Mouse (Mus musculus): ENCODE measurements around the gene Rrp36. TPM values are rescaled to one million over a fixed set of nuclear protein-coding genes. Genes with fewer than 3 reads are reported as not detected.

Rrp36 gene
- polyA plus RNA-seq, 1 experiment from 2014 or later = 21.5 TPM

Other genes with a start within 250 kb of the Rrp36 start
- not detected in 2 replicates for gene Crip3, start 245.4 kb downstream of the Rrp36 start, polyA plus RNA-seq (2015; fragmentation: Nextera tagmentation; extraction: Ambion mirVana)
- gene Slc22a7, start 235.9 kb downstream of the Rrp36 start, polyA plus RNA-seq (2015; fragmentation: Nextera tagmentation; extraction: Ambion mirVana) = not detected in 2 replicates
- 0.01 TPM in 2 replicates for gene Ttbk1, start 186.7 kb downstream of the Rrp36 start, polyA plus RNA-seq (2015; fragmentation: Nextera tagmentation; extraction: Ambion mirVana)
- 17.5 and 17.7 TPM in 2 replicates for gene Dnph1, start 177.6 kb downstream of the Rrp36 start, polyA plus RNA-seq (2015; fragmentation: Nextera tagmentation; extraction: Ambion mirVana)
- gene Cul9, start 128.0 kb downstream of the Rrp36 start, polyA plus RNA-seq (2015; fragmentation: Nextera tagmentation; extraction: Ambion mirVana) = 0.50 and 0.51 TPM in 2 replicates
- 2.2 and 3.1 TPM in 2 replicates for gene Srf, start 118.2 kb downstream of the Rrp36 start, polyA plus RNA-seq (2015; fragmentation: Nextera tagmentation; extraction: Ambion mirVana)
- gene Ptk7, start 44.8 kb downstream of the Rrp36 start, polyA plus RNA-seq (2015; fragmentation: Nextera tagmentation; extraction: Ambion mirVana) = 7.8 and 9.1 TPM in 2 replicates
- 9.3 and 10.3 TPM in 2 replicates for gene Klc4, start 28.3 kb downstream of the Rrp36 start, polyA plus RNA-seq (2015; fragmentation: Nextera tagmentation; extraction: Ambion mirVana)
- 67.9 and 69.4 TPM in 2 replicates for gene Mrpl2, start 28.1 kb downstream of the Rrp36 start, polyA plus RNA-seq (2015; fragmentation: Nextera tagmentation; extraction: Ambion mirVana)
- gene Cul7, start 24.0 kb downstream of the Rrp36 start, polyA plus RNA-seq (2015; fragmentation: Nextera tagmentation; extraction: Ambion mirVana) = 9.7 and 11.5 TPM in 2 replicates
- 55.1 and 56.7 TPM in 2 replicates for gene Mea1, start 4.4 kb upstream of the Rrp36 start, polyA plus RNA-seq (2015; fragmentation: Nextera tagmentation; extraction: Ambion mirVana)
- 53.4 and 57.4 TPM in 2 replicates for gene Klhdc3, start 6.6 kb upstream of the Rrp36 start, polyA plus RNA-seq (2015; fragmentation: Nextera tagmentation; extraction: Ambion mirVana)
- gene Ppp2r5d, start 30.8 kb upstream of the Rrp36 start, polyA plus RNA-seq (2015; fragmentation: Nextera tagmentation; extraction: Ambion mirVana) = 28.4 and 33.2 TPM in 2 replicates
- gene Pex6, start 37.1 kb upstream of the Rrp36 start, polyA plus RNA-seq (2015; fragmentation: Nextera tagmentation; extraction: Ambion mirVana) = 9.7 and 11.9 TPM in 2 replicates
- 59.8 and 101 TPM in 2 replicates for gene Gnmt, start 54.8 kb upstream of the Rrp36 start, polyA plus RNA-seq (2015; fragmentation: Nextera tagmentation; extraction: Ambion mirVana)
- 25.9 and 26.8 TPM in 2 replicates for gene Cnpy3, start 77.9 kb upstream of the Rrp36 start, polyA plus RNA-seq (2015; fragmentation: Nextera tagmentation; extraction: Ambion mirVana)
- gene Ptcra, start 89.4 kb upstream of the Rrp36 start, polyA plus RNA-seq (2015; fragmentation: Nextera tagmentation; extraction: Ambion mirVana) = 0.09 and 0.15 TPM in 2 replicates
- 47.5 and 52.0 TPM in 2 replicates for gene 2310039H08Rik, start 98.3 kb upstream of the Rrp36 start, polyA plus RNA-seq (2015; fragmentation: Nextera tagmentation; extraction: Ambion mirVana)
- gene Rpl7l1, start 108.3 kb upstream of the Rrp36 start, polyA plus RNA-seq (2015; fragmentation: Nextera tagmentation; extraction: Ambion mirVana) = 69.1 and 74.7 TPM in 2 replicates
- gene Bicral, start 184.1 kb upstream of the Rrp36 start, polyA plus RNA-seq (2015; fragmentation: Nextera tagmentation; extraction: Ambion mirVana) = 2.6 and 2.9 TPM in 2 replicates
- gene Tbcc, start 216.3 kb upstream of the Rrp36 start, polyA plus RNA-seq (2015; fragmentation: Nextera tagmentation; extraction: Ambion mirVana) = 20.9 and 23.2 TPM in 2 replicates
- gene Prph2, start 236.1 kb upstream of the Rrp36 start, polyA plus RNA-seq (2015; fragmentation: Nextera tagmentation; extraction: Ambion mirVana) = not detected in 2 replicates